Mouse (Mus musculus) MEL-GATA-1-ER (cell line): ENCODE results near the gene Psmb11.

Experiments
- DNase-seq: peaks from one replicate; pipeline ENCODE4 v3.0.0-alpha.2; 2012; ENCODE audit warnings: low read depth; ENCODE audit errors: extremely low read depth

Psmb11 gene

GRCm38 (mm10) chr14:54621133-54621532, at the start of gene Psmb11:
TSS of gene Psmb11 (plus strand) at chr14:54621433.
- DNase-seq: no peak

GRCm38 (mm10) chr14:54572122-54572521, 49.1 kb upstream of the Psmb11 start:
- DNase-seq: no peak

- DNase-seq: no peak
Measured at GRCm38 (mm10) chr14:54572790-54573736, 48.2 kb upstream of the Psmb11 start.

GRCm38 (mm10) chr14:54574253-54574652, 47.0 kb upstream of the Psmb11 start:
- no peak for DNase-seq

GRCm38 (mm10) chr14:54575031-54575430, 46.2 kb upstream of the Psmb11 start:
- DNase-seq: no peak

- DNase-seq: no peak
Measured at GRCm38 (mm10) chr14:54575631-54576030, 45.6 kb upstream of the Psmb11 start.

GRCm38 (mm10) chr14:54576241-54577088, 44.8 kb upstream of the Psmb11 start:
- DNase-seq: no peak

- no peak for DNase-seq
Measured at GRCm38 (mm10) chr14:54577089-54577982, 43.9 kb upstream of the Psmb11 start, which contains the start of gene Ajuba. TSS of gene Ajuba (minus strand) at chr14:54577558.

- no peak for DNase-seq
Measured at GRCm38 (mm10) chr14:54578063-54578462, 43.2 kb upstream of the Psmb11 start.

- DNase-seq: no peak
Measured at GRCm38 (mm10) chr14:54579638-54580037, 41.6 kb upstream of the Psmb11 start.

GRCm38 (mm10) chr14:54582536-54582935, 38.7 kb upstream of the Psmb11 start:
- DNase-seq: no peak

- no peak for DNase-seq
Measured at GRCm38 (mm10) chr14:54583681-54584338, 37.4 kb upstream of the Psmb11 start.

- no peak for DNase-seq
Measured at GRCm38 (mm10) chr14:54591056-54591455, 30.2 kb upstream of the Psmb11 start.

GRCm38 (mm10) chr14:54592319-54592934, 28.8 kb upstream of the Psmb11 start:
- DNase-seq: peak; percentile 82

- DNase-seq: no peak
Measured at GRCm38 (mm10) chr14:54594055-54594454, 27.2 kb upstream of the Psmb11 start.

GRCm38 (mm10) chr14:54594631-54595414, 26.4 kb upstream of the Psmb11 start:
- no peak for DNase-seq

- no peak for DNase-seq
Measured at GRCm38 (mm10) chr14:54597084-54597483, 24.1 kb upstream of the Psmb11 start.

- DNase-seq: no peak
Measured at GRCm38 (mm10) chr14:54601601-54602000, 19.6 kb upstream of the Psmb11 start.

- no peak for DNase-seq
Measured at GRCm38 (mm10) chr14:54602613-54603012, 18.6 kb upstream of the Psmb11 start.
